Mouse (Mus musculus) CH12F3 (cell line): ENCODE results near the gene Smoc2.

Source experiments
- in situ Hi-C: fragments of 300-500 bp; cut with MboI; formaldehyde crosslinking; loops from 2 replicates; pipeline ENCODE4 v1.14.3; 2020; ENCODE audit warnings: low sequenced_read_pairs

The Smoc2 gene

DNA sequence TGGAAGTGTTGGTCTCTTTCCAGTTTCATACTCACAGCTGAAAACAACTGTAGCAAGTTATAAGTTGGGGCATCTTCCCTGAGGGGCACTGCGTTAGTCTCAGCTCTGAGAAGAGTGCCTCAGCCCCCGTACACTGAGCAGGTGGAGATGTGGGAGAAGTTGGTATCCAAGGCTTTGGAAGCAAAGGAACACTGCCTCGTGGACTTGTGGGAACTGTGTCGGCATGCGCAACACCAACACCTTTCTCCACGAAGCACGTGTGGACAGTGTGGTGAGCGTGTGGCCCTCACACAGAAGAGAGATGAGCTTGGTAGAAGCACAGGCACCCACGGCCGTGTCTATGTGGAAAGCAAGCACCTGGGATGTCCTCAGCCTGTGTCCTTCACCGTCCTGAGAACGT, 64.1 kb downstream of the Smoc2 start:
- in situ Hi-C loops: no loop called here

DNA sequence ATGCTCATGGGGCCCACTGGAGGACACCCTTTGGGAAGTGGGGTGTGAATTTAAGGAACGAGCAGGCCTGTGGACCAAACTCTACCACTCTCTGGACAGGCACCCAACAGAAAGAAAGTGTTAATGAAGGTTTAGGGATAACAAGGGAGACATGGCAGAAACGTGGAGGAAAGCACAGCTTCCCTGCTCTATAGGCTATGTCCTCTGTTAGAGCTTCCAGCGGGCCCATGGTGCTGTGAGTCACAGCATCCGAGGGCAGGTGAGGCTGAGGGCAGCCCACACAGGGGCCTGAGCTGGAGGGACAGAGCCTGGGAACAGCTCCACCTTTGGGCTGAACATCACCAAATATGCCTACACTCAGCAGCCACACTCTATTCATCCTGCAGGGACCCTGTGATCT, 66.2 kb downstream of the Smoc2 start:
- in situ Hi-C loops: no loop called here

DNA sequence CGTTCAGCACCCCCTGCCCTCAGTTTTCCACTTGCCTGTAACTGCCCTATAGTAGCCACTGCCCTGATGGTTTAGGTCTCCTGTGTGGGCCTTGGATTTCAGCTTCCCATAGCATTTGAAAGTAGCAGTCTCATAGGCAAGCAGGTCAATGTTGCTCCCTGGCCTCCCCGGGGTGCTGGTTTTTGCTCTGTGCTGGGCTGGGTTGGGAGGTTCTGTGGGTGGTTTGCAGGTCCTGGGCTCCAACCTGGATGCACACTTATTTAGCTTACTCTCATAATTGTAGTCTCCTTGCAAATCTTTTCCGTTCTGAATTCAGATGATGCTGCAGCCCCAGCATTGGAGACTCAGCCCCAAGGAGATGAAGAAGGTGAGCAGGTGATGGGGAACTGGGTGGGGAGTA, 67.6 kb downstream of the Smoc2 start:
- in situ Hi-C loops: no loop called here

DNA sequence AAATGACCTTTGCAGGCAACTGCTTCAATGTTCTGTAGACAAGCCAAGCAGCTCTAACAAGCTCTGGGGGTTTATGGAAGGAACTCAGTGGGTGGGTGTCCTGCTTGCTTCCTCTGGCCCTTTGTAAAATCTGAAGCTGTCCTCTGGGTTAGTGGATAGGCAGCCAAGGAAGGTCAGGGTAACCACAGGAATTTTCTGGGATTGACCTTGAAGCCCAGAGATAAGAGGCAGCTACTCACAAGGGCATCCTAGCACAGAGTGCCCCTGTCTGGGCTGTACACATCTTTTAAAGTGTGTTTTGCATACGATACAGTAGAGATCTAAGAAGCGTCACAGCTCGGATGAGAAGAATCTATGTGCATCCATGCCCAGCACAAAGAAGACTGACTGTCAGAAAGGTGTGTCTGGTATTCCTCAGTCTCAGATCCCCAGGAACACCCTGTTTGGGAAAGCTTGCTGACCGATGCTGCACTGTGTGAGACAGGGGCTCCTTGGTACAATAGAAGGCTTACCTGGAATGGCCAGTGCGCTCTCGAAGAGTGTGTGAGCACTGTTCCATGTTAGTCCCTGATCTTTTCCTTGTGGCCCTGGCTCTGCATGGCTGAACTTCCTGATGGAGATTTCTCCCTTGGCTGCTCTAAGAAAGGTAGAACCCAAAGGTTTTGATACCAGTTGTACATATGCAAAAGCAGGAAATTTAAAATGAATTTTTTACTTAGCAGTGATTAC, 69.9 kb downstream of the Smoc2 start:
- in situ Hi-C loops: no loop called here

DNA sequence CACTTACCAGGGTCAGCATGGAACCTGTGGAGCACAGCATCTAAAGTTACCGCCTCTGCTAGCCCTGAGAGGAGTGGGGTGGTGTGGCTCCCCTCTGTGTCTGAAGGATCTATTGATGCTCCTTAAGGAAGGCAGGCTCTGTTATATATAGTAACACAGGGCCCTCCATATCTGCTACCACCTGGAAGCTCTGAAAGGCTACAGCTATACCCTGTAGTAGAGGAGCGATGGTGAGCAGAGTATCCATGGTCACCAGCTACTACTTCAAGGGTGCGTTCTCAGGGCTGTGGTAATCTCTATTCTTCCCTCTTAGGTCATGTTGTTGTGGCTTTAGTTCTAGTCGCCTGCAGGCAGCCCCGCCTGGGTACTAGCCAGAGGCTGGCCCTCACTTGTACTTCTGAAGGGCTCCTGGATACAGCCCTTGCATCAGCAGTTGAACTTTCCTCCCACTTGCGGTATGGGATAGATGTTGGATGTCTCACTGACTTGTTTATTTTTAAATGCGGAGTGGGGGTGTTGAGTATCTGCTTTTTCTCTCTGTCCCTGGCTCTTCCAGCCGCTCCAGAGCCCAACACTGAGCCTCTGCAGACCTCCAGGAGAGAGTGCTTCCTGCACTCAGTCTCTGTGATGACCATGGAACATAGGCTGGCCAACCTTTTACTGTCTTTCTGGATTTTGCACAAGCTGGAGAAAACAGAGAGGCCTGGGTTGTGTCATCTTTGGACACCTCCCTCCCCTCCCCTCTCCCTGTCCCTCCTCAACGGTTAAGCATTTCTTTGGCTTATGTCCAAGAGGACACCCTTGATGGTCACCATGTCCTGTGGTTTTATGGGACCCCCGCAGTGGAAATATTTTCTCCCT, 74.1 kb downstream of the Smoc2 start:
- in situ Hi-C loops: no loop called here

DNA sequence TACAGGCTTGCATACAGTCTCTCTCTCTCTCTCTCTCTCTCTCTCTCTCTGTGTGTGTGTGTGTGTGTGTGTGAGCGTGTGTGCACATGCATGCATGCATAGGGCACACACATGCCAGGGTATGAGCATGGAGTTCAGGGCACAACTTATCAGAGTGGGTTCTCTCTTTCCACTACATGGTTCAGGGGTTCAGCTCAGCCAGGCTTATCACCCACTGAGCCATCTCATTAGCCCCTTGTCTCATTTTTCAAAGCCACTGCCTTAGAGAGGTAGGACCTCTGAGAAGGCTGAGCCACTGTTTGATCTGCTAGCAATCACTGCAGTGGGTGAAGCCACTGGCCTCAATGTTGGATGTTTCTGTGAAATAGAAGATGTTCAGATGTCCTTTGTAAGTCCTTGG, 82.2 kb downstream of the Smoc2 start:
- in situ Hi-C loops: no loop called here

DNA sequence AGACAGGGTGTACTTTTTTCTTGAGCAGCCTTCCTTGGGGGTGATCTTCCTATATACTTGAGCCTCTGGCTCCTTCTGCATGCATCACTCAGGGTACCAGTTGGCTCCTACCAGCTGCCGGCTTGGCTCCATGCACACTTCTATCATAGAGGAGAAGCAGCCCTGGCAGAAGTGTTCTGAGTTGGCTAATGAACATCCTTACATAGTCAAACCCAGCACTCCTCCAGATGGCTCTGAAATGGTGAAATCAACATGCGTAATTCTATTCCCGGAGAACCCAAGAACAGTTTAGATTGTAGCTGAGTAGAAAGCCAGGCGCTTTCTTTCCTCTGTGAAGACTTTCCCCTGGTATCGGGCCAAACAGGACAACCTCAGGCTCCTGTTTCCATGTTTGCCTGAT, 91.2 kb downstream of the Smoc2 start:
- in situ Hi-C loops: no loop called here

DNA sequence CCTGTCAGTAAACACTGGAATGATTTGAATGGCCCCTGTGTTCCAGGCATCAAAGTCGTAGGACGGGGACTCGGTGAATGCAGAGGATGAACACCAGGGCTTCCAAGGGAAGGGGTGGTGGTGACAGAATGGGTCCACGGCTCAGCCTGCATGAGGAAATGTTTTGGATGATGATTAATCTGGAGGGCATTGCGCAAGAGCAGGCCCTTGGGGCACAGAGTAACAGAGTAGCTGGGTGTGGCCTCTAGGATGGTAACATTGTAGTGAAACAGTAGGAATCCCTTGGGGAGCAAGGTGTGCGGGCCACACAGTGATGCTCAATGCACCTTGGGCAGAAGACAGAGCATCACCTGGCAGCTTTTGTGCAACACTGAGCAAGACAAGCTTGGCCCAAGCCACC, 92.3 kb downstream of the Smoc2 start:
- in situ Hi-C loops: no loop called here

DNA sequence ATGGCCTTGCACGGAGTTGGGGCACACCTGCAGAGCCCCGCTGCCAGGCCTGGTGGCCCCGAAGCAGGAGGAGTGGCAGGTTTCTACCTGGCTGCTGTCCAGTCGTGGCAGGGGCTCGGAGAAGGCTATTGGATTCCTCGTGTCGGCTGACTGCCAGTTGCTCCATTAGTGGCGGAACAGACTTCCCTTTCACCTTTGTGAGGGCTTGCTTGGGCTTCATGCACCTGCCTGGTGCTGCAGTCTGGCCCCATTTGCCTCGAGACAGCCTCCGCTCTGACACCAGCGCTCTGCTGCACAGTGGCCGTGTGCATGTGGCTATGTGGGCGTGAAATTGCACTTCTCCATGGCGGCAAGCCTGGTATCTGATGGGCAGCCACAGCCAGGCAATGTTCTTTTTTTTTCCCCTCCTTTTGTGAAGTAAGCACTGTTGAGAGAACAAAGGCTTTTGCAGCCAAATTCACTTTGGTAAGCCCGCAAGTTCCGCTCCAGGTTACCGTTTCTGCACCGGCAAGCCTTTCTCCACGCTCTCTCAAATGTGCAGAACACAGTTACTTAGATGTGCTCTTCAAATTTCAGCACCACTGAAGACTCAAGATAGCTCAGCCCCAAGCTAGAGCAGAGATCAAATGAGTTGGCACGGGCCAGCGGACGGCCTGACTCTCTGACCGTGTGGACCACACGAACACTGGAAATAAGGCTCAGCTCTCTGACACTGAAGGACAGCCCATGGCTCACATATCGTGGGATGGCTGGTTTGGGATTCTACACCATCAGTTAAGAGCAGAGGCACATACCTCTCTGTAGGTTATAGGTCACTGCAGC, 93.2 kb downstream of the Smoc2 start:
- in situ Hi-C loops: no loop called here

DNA sequence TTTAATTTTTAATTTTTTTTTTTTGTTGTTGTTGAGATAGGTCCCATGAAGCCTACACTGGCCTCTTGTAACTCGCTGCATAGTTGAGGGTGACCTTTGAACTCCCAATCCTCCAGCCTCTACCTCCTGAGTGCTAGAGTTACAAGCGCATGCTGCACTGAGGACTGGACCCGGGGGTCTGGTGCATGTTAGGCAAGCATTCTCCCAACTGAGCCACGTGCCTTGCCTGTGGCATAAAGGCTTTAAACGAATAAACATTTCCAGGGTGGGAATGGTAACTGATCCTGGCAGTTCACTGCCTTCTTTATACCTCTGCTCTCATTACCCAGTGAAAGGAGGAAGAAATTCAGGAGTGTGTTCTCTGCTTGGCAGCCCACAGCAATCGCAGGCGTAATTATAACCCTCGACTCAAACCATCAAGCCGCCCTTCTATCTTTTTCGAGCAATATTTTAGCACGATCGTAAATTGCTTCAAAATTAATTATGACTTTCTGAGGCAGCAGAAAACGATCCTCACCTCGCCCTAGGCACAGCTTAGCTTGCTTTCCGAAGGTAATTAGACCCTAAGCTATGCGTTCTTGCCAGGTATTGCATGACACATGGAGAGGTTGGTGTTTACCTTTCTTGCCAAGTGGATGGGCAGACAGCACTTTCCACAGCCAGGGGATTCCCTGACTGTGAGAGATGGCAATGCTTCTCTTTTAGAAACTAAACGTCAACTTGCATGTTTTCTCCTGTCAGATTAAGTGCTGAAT, 99.6 kb downstream of the Smoc2 start:
- in situ Hi-C loops: no loop called here

DNA sequence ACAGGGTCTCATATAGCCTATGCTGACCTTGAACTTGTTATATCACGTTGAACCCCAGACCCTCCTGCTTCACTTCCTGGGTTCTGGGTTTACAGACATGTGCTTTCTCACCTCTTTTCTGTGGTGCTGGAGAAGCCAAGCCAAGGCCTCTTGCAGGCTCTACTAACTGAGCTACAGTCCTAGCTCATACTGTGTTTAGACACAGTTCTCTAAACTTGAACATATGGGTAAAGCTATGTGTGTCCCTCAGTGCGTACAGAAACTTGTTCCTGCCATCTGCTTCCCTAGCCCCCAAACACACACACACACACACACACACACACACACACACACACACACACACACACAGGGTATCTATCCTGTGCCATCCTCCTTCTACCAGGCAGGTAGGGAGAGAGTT, 100.2 kb downstream of the Smoc2 start:
- in situ Hi-C loops: no loop called here

DNA sequence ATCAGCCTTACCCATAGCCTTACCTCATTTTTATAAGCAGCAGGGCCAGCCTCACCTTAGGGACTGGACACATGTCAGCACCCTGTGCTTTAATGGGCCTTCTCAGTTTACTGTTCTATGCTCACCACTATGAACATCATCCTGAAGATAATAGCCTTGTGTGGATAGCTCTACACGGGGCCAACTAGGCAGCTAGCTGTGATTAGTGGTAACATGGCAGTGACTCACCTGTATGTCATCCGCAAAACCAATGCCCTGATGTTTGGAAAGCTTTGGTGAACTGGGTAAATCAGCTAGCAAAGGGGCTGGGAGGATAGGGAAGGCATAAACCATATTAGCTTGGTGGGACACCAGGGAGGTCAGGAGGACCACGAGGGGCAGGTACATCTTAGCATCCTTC, 100.7 kb downstream of the Smoc2 start:
- in situ Hi-C loops: no loop called here

DNA sequence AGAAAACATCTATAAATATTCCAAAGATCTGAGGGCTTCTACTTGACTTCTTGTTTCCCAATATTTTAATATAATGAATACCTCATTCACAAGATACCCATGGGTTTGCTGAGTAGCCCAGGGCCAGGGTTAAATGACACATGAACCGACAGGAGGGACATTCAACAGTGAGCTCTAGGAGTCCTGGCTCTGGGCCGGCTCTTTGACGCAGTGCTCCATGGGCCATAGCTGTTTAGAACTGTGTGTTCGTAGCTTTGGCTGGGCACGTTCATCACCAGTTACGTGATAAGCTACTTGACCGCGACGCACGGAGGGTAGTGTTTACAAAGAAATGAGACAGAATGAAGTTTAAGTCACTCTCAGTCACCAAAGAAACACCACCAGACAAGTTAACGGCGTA, 101.2 kb downstream of the Smoc2 start:
- in situ Hi-C loops: no loop called here

DNA sequence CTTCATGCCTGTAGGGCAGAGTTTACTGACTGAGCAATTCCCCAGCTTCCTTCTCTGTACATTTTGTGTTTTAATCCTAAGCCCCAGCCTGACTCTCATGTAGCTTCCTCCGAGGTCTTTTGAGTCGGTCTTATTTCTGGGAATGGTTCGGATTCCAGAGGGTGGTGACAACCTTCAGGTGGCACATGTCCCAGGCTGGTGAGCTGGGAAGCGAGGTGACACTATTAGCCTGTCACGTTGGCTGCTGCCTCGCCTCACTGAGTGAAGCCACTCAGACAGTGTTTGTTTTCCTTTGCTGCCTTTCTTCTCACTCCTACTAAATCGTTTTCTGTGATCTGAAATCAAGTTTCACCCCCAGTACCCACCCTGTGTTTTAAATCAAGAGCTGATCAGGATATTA, 102.2 kb downstream of the Smoc2 start:
- in situ Hi-C loops: no loop called here

DNA sequence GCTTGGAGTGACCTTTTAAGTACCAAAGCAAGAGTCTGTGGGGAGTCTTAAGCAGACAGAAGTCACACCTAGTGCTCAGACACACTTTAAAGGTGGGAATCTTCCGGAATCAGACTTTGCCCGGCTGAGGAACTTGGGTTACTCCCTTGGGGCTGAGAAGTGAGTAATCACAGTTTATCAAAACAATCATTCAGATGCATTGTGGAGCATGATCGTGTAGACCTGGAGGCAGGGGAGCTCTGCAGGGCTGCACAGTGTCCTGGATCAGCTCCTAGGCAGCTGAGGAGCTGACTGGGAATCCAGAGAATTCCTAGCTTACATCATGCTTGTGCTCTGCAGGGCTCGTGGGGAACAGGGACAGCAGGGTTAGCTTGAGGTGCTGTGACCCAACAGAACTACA, 104.7 kb downstream of the Smoc2 start:
- in situ Hi-C loops: no loop called here

DNA sequence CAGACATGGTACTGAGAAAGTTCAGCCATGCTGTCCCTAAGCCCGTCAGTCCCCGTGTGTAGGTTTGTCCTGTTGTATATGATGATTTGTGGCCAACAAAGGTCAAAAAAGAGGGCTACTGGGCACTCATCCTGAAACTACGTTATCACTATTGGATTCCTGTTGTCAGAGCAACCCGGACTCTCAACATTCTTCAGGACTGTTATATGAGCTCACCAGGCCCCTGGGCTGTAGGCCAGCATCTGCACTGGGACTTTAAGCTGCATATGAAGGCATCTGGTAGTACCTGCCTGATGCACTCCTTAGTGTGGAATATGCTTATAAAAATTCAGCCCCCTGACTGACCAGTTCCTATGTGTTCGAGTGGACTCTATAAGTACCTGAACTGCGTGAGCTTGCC, 105.7 kb downstream of the Smoc2 start:
- in situ Hi-C loops: no loop called here

DNA sequence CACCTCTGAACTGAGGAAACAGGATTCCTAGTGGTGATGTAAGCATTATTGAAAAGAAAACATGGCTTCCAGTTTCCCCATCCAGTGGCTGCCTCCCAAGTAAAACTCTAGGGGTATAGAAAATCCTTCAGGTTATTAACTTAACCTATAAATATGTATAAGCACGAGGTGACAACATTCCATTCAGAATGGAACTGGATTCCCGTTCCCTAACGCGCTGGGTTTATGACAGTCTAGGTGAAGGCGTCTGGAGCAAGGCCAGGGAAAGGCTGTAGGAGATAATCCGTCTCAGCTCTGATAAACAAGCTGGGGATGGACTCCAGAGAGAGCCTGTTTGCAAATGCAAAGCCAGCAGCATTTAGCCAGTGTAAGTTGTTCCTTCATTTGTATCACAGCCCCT, 108.0 kb downstream of the Smoc2 start:
- in situ Hi-C loops: no loop called here

DNA sequence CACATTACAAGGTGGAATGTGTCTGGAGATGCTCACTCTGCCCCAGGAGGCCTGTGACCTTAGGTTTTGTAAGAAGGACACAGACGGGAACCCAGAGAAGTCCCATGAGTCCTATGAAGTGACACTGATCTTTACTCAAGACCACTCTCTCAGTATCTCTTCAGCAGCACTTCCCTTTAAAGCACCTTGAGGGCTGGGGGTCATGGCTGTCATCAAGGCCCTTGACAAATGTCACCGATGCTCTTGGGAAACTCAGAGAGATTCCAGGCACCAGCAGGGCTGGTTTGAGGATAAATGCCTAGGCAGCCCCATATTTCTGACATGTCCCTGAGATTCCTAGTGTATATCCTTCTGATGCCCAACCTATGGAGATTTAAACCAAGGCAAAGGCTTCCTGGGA, 113.1 kb downstream of the Smoc2 start:
- in situ Hi-C loops: no loop called here

DNA sequence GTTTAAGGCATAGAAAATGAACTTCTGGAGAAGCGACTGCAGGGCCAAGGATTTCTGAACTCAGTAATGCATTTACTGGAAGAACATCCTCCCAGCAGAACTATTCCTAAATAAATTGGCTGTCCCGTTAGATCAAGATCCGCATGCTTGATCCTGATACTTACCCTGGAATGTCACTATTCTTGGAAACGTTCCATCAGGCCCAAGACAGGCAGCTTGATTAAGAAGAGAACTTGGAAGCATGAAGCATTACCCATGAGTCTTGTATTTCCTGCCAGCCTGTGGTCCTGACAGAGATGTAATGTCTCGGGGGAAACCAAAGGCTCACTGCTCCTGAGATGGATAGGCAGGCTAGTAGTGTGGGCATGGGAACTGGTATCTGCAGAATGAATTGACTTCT, 115.6 kb downstream of the Smoc2 start:
- in situ Hi-C loops: no loop called here

DNA sequence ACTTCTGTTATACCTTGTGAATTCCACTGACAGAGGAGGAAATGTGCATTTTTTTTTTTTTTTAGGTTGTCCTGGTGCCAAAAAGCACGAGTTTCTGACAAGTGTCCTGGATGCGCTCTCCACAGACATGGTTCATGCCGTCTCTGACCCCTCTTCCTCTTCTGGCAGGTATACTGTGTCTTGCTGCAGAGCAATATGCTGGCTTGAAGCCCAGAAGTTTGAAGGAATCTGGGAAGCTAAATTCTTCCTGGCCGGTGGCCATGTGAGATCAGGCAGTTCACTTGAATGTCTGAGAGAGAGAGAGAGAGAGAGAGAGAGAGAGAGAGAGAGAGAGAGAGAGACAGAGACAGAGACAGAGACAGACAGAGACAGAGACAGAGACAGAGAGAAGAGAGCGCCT, 118.2 kb downstream of the Smoc2 start:
- in situ Hi-C loops: no loop called here
